Mouse (Mus musculus): ENCODE measurements at regions not wholly inside any gene's neighbourhood (a gene's known extent, or its start where the extent isn't known, plus 50 kb on each side); places are given as distances from the start of the nearest gene placed in this dataset.

- DNase-seq, result peak; percentile 25
Measured at GRCm38 (mm10) chr14:56313969-56314368, 50.9 kb upstream of the Atp12a start.

- peak; percentile 47 for DNase-seq
Measured at GRCm38 (mm10) chr14:56314459-56314858, 50.4 kb upstream of the Atp12a start.

Data from cerebellum, adult 9-11 months (tissue).